Mouse (Mus musculus) CH12.LX (cell line): ENCODE measurements at regions not wholly inside any gene's neighbourhood (a gene's known extent, or its start where the extent isn't known, plus 50 kb on each side); places are given as distances from the start of the nearest gene placed in this dataset.
A peak's percentile ranks its signal among the peaks of the same experiment; 100 is the strongest.

ENCODE experiments used
- DNase-seq: peaks from one replicate; pipeline ENCODE4 v3.0.0-alpha.2; 2013; ENCODE audit errors: extremely low read depth
- H3K27ac ChIP-seq: 2 replicates; pipeline ENCODE4 v1.5.1; 2012; ENCODE audit warnings: low read depth, mild to moderate bottlenecking, control low read depth, moderate library complexity; ENCODE audit not compliant: insufficient read depth
- H3K27me3 ChIP-seq: replicated peaks from 2 replicates; pipeline ENCODE3; 2012; ENCODE audit warnings: inconsistent platforms
- H3K36me3 ChIP-seq, 2 experiments: replicated peaks in 1 of 2; 2 replicates each; pipeline versions ENCODE3 to v1.6.1; 2012; ENCODE audit warnings: inconsistent platforms in 1 of 2, low read length in 1 of 2, mild to moderate bottlenecking in 1 of 2, mixed read lengths in 1 of 2, moderate library complexity in 1 of 2; ENCODE audit not compliant: control insufficient read depth in 1 of 2, insufficient read depth in 1 of 2
- H3K4me1 ChIP-seq, 2 experiments: 2 replicates each; pipeline ENCODE4 v1.6.1; 2012; ENCODE audit warnings: inconsistent platforms in 1 of 2, moderate library complexity in 1 of 2; ENCODE audit not compliant: insufficient read depth in 2 of 2, control insufficient read depth in 1 of 2
- H3K4me2 ChIP-seq: 2 replicates; pipeline ENCODE4 v1.6.1; 2012; ENCODE audit warnings: low read depth, mild to moderate bottlenecking, control low read depth; ENCODE audit not compliant: poor library complexity, insufficient read depth, severe bottlenecking
- H3K4me3 ChIP-seq, 3 experiments: fragments of 150-350 bp in 1 of 3; sonication (generic) in 1 of 3; replicated peaks in 1 of 3; 2 replicates each; pipeline versions ENCODE3 to v1.5.1; 2011 to 2012; ENCODE audit warnings: low read depth in 2 of 3, low read length in 2 of 3, mild to moderate bottlenecking in 2 of 3, moderate library complexity in 2 of 3, control low read depth in 1 of 3, improper control_type of control experiment in 1 of 3, inconsistent platforms in 1 of 3, mixed read lengths in 1 of 3; ENCODE audit not compliant: poor library complexity in 1 of 3
- H3K79me2 ChIP-seq: replicated peaks from 2 replicates; pipeline ENCODE4 v1.6.1; 2012; ENCODE audit warnings: mild to moderate bottlenecking, moderate library complexity; ENCODE audit not compliant: control insufficient read depth, poor library complexity, insufficient read depth, severe bottlenecking; ENCODE audit errors: extremely low read depth
- H3K9ac ChIP-seq: 2 replicates; pipeline ENCODE4 v1.6.1; 2012; ENCODE audit warnings: low read depth, mild to moderate bottlenecking, control low read depth, moderate library complexity; ENCODE audit not compliant: insufficient read depth
- H3K9me3 ChIP-seq: replicated peaks from 2 replicates; pipeline ENCODE3; 2012; ENCODE audit warnings: low read length, inconsistent platforms, mixed read lengths
- BHLHE40 ChIP-seq: IDR thresholded peaks from 2 replicates; pipeline ENCODE4 v1.6.1; 2011; ENCODE audit warnings: mild to moderate bottlenecking, low read depth, low read length, improper control_type of control experiment
- CHD1 ChIP-seq: IDR thresholded peaks from 2 replicates; pipeline ENCODE4 v1.6.1; 2012; ENCODE audit warnings: low read depth, low read length, improper control_type of control experiment, inconsistent platforms
- CHD2 ChIP-seq: IDR thresholded peaks from 2 replicates; pipeline ENCODE4 v1.6.1; 2011; ENCODE audit warnings: low read length, improper control_type of control experiment
- CTCF ChIP-seq, 2 experiments: IDR thresholded peaks in 1 of 2; conservative IDR thresholded peaks in 1 of 2; 2 replicates each; pipeline ENCODE4 v1.5.1; 2011 to 2012; ENCODE audit warnings: low read depth in 2 of 2, low read length in 2 of 2, improper control_type of control experiment in 1 of 2, inconsistent platforms in 1 of 2, mild to moderate bottlenecking in 1 of 2, moderate library complexity in 1 of 2
- ELF1 ChIP-seq: IDR thresholded peaks from 2 replicates; pipeline ENCODE4 v1.6.1; 2014; ENCODE audit warnings: low read depth, mild to moderate bottlenecking, inconsistent platforms, low read length, improper control_type of control experiment
- EP300 ChIP-seq: IDR thresholded peaks from 2 replicates; pipeline ENCODE4 v1.6.1; 2011; ENCODE audit warnings: low read length, improper control_type of control experiment
- ETS1 ChIP-seq: conservative IDR thresholded peaks from 2 replicates; pipeline ENCODE4 v1.6.1; 2012; ENCODE audit warnings: low read depth, mild to moderate bottlenecking, inconsistent platforms, low read length, improper control_type of control experiment, moderate library complexity
- GABPA ChIP-seq: IDR thresholded peaks from 2 replicates; pipeline ENCODE4 v1.6.1; 2012; ENCODE audit warnings: low read depth, low read length, improper control_type of control experiment, inconsistent platforms; ENCODE audit not compliant: insufficient replicate concordance
- HCFC1 ChIP-seq: IDR thresholded peaks from 2 replicates; pipeline ENCODE4 v1.6.1; 2012; ENCODE audit warnings: low read depth, mild to moderate bottlenecking, inconsistent platforms, low read length, improper control_type of control experiment
- IRF4 ChIP-seq: IDR thresholded peaks from 2 replicates; pipeline ENCODE4 v1.6.1; 2014; ENCODE audit warnings: low read depth, mild to moderate bottlenecking, inconsistent platforms, low read length, improper control_type of control experiment
- JUN ChIP-seq: IDR thresholded peaks from 2 replicates; pipeline ENCODE4 v1.6.1; 2011; ENCODE audit warnings: low read depth, mild to moderate bottlenecking, low read length, improper control_type of control experiment, moderate library complexity; ENCODE audit not compliant: insufficient read depth
- JUND ChIP-seq: conservative IDR thresholded peaks from 2 replicates; pipeline ENCODE4 v1.6.1; 2011; ENCODE audit warnings: low read depth, low read length, improper control_type of control experiment
- KAT2A ChIP-seq: IDR thresholded peaks from 2 replicates; pipeline ENCODE4 v1.6.1; 2012; ENCODE audit warnings: low read length, improper control_type of control experiment, inconsistent platforms; ENCODE audit not compliant: insufficient replicate concordance
- MAFK ChIP-seq: IDR thresholded peaks from 2 replicates; pipeline ENCODE4 v1.6.1; 2011; ENCODE audit warnings: low read length, improper control_type of control experiment; ENCODE audit not compliant: insufficient replicate concordance
- MAX ChIP-seq: IDR thresholded peaks from 2 replicates; pipeline ENCODE4 v1.6.1; 2011; ENCODE audit warnings: low read length, improper control_type of control experiment
- MAZ ChIP-seq: IDR thresholded peaks from 2 replicates; pipeline ENCODE4 v1.6.1; 2012; ENCODE audit warnings: low read depth, mild to moderate bottlenecking, inconsistent platforms, low read length, improper control_type of control experiment, moderate library complexity
- MEF2A ChIP-seq: IDR thresholded peaks from 2 replicates; pipeline ENCODE4 v1.6.1; 2014; ENCODE audit warnings: low read depth, mild to moderate bottlenecking, inconsistent platforms, low read length, improper control_type of control experiment, borderline replicate concordance
- MXI1 ChIP-seq: IDR thresholded peaks from 2 replicates; pipeline ENCODE4 v1.6.1; 2011; ENCODE audit warnings: mild to moderate bottlenecking, low read depth, low read length, improper control_type of control experiment
- MYC ChIP-seq: IDR thresholded peaks from 2 replicates; pipeline ENCODE4 v1.6.1; 2011; ENCODE audit warnings: low read depth, mild to moderate bottlenecking, improper control_type of control experiment, low read length
- NELFE ChIP-seq: IDR thresholded peaks from 2 replicates; pipeline ENCODE4 v1.6.1; 2011; ENCODE audit warnings: low read depth, low read length, improper control_type of control experiment
- NRF1 ChIP-seq: IDR thresholded peaks from 2 replicates; pipeline ENCODE4 v1.6.1; 2014; ENCODE audit warnings: low read depth, mild to moderate bottlenecking, inconsistent platforms, low read length, improper control_type of control experiment, moderate library complexity
- POLR2A ChIP-seq: IDR thresholded peaks from 2 replicates; pipeline ENCODE4 v1.6.1; 2011; ENCODE audit warnings: low read depth, mild to moderate bottlenecking, improper control_type of control experiment, low read length
- RCOR1 ChIP-seq: conservative IDR thresholded peaks from 2 replicates; pipeline ENCODE4 v1.6.1; 2012; ENCODE audit warnings: low read depth, mild to moderate bottlenecking, inconsistent platforms, low read length, improper control_type of control experiment
- SIN3A ChIP-seq: IDR thresholded peaks from 2 replicates; pipeline ENCODE4 v1.6.1; 2012; ENCODE audit warnings: low read length, improper control_type of control experiment, inconsistent platforms
- TBP ChIP-seq: conservative IDR thresholded peaks from 2 replicates; pipeline ENCODE4 v1.6.1; 2011; ENCODE audit warnings: low read depth, low read length, improper control_type of control experiment
- TCF12 ChIP-seq: IDR thresholded peaks from 2 replicates; pipeline ENCODE4 v1.6.1; 2014; ENCODE audit warnings: low read depth, mild to moderate bottlenecking, inconsistent platforms, low read length, improper control_type of control experiment
- UBTF ChIP-seq: IDR thresholded peaks from 2 replicates; pipeline ENCODE4 v1.6.1; 2012; ENCODE audit warnings: low read depth, mild to moderate bottlenecking, inconsistent platforms, low read length, improper control_type of control experiment, moderate library complexity
- USF1 ChIP-seq: IDR thresholded peaks from 2 replicates; pipeline ENCODE4 v1.6.1; 2014; ENCODE audit warnings: low read depth, mild to moderate bottlenecking, inconsistent platforms, low read length, improper control_type of control experiment
- USF2 ChIP-seq: conservative IDR thresholded peaks from 2 replicates; pipeline ENCODE4 v1.6.1; 2011; ENCODE audit warnings: low read depth, low read length, improper control_type of control experiment
- ZMIZ1 ChIP-seq: IDR thresholded peaks from 2 replicates; pipeline ENCODE4 v1.6.1; 2012; ENCODE audit warnings: low read depth, mild to moderate bottlenecking, inconsistent platforms, low read length, improper control_type of control experiment
- ZNF384 ChIP-seq: IDR thresholded peaks from 2 replicates; pipeline ENCODE4 v1.6.1; 2012; ENCODE audit warnings: low read depth, low read length, improper control_type of control experiment, inconsistent platforms
- dilution Hi-C: fragments of 300-500 bp; cut with MboI; formaldehyde crosslinking; loops from 2 replicates; pipeline ENCODE4 v1.14.3; 2020; ENCODE audit warnings: low sequenced_read_pairs; ENCODE audit not compliant: extremely low pct_unique_long_range_greater_than_20kb, extremely low pct_ligation_motif_present
- in situ Hi-C: fragments of 300-500 bp; cut with MboI; formaldehyde crosslinking; loops from 3 replicates; pipeline ENCODE4 v1.14.3; 2019; ENCODE audit warnings: low sequenced_read_pairs, low pct_ligation_motif_present, low pct_unique_long_range_greater_than_20kb, mixed read lengths

- TF ChIP-seq RCOR1 = peak; percentile 69
- TF ChIP-seq GABPA = no peak
- no peak for TF ChIP-seq ZNF384
- TF ChIP-seq MAFK = peak; percentile 35; the same call in 1 of the 2 replicates
- TF ChIP-seq ETS1 = peak; percentile 74
- no peak for TF ChIP-seq JUND
- no peak for TF ChIP-seq SIN3A
- peak; percentile 64 for TF ChIP-seq HCFC1
- 0 out of 2 replicates have a peak, but pooled peaks have one; percentile 31 for TF ChIP-seq MAZ
- TF ChIP-seq MYC = peak; percentile 70
- TF ChIP-seq UBTF = no peak
- TF ChIP-seq POLR2A = peak; percentile 45
- TF ChIP-seq MAX = peak; percentile 82
- peak; percentile 63; the same call in 1 of the 2 replicates for TF ChIP-seq MEF2A
- TF ChIP-seq USF1 = peak; percentile 86
- TF ChIP-seq IRF4 = peak; percentile 92
- TF ChIP-seq NELFE = no peak
- peak; percentile 83 for TF ChIP-seq ELF1
- TF ChIP-seq CHD2 = peak; percentile 27; the same call in 1 of the 2 replicates
- TF ChIP-seq CHD1 = 0 out of 2 replicates have a peak, but pooled peaks have one; percentile 44
- peak; percentile 90 for TF ChIP-seq BHLHE40
- no peak for TF ChIP-seq JUN
- TF ChIP-seq MXI1 = no peak; the same call in 1 of the 2 replicates
- peak; percentile 90 for TF ChIP-seq EP300
- TF ChIP-seq TCF12 = peak; percentile 92
- peak; percentile 58; the same call in 1 of the 2 replicates for TF ChIP-seq TBP
- peak; percentile 87 for TF ChIP-seq USF2
- TF ChIP-seq ZMIZ1 = peak; percentile 57; the same call in 1 of the 2 replicates
- 0 out of 2 replicates have a peak, but pooled peaks have one; percentile 0 for TF ChIP-seq NRF1
- 0 out of 2 replicates have a peak, but pooled peaks have one; percentile 44 for TF ChIP-seq KAT2A
- TF ChIP-seq CTCF (conservative IDR thresholded peaks at IDR 0.05 in 1 of 2, IDR thresholded peaks at IDR 0.05 in 1 of 2; ENCODE audit: low read depth in 2 of 2, low read length in 2 of 2) = no peak
- Histone ChIP-seq H3K4me3 (peak overlapping the region in 2 of 3 experiments; percentile 19 to 38), H3K27ac (peak overlapping the region; percentile 98)
Measured at GRCm38 (mm10) chr10:84109680-84110371, 330.6 kb downstream of the Nuak1 start.

More at GRCm38 (mm10) chr10:84109680-84110371, 330.6 kb downstream of the Nuak1 start:
- DNase-seq = peak; percentile 76
- H3K4me2 ChIP-seq = peak overlapping the region; percentile 72; the same call in 1 of the 2 replicates
- H3K36me3 ChIP-seq = peaks cover 0 to 12% of the 10 kb centered on the region in 2 experiments
- no peaks in the 10 kb centered on the region for H3K9me3 ChIP-seq
- peak overlapping the region; percentile 85 for H3K9ac ChIP-seq
- peaks cover 11 to 53% of the 10 kb centered on the region in 2 experiments for H3K4me1 ChIP-seq
- no peaks in the 10 kb centered on the region for H3K79me2 ChIP-seq
- in situ Hi-C loops = no loop called here
- dilution Hi-C loops = no loop called here
- no peaks in the 10 kb centered on the region for H3K27me3 ChIP-seq
